Mouse (Mus musculus) stomach, postnatal 0 days (tissue): ENCODE measurements around the gene Ramac. TPM values are rescaled to one million over a fixed set of nuclear protein-coding genes. Genes with fewer than 3 reads are reported as not detected.

Experiments used
- ATAC-seq: fragments of 200-750 bp; cut with Nextera tagmentation; 2 replicates; pipeline ENCODE4 v1.8.0; 2017; ENCODE audit not compliant: low FRiP score, low TSS enrichment
- DNase-seq: peaks from one replicate; pipeline ENCODE4 v3.0.0-alpha.2; 2016; ENCODE audit warnings: low spot score
- H3K27ac ChIP-seq: fragments of 300-500 bp; sonication (generic); replicated peaks from 2 replicates; pipeline ENCODE4 v1.5.1; 2014; ENCODE audit warnings: mild to moderate bottlenecking, control low read depth
- H3K27me3 ChIP-seq: fragments of 300-500 bp; sonication (generic); 2 replicates; pipeline ENCODE4 v1.6.1; 2014; ENCODE audit warnings: low read length; ENCODE audit not compliant: control insufficient read depth, insufficient read depth
- H3K36me3 ChIP-seq: fragments of 300-500 bp; sonication (generic); 2 replicates; pipeline ENCODE4 v1.6.1; 2014; ENCODE audit warnings: low read length, mixed read lengths; ENCODE audit not compliant: control insufficient read depth, insufficient read depth
- H3K4me1 ChIP-seq: fragments of 300-500 bp; sonication (generic); replicated peaks from 2 replicates; pipeline ENCODE4 v1.6.1; 2014; ENCODE audit warnings: antibody characterized with exemption; ENCODE audit not compliant: control insufficient read depth, insufficient read depth
- H3K4me2 ChIP-seq: fragments of 300-500 bp; sonication (generic); replicated peaks from 2 replicates; pipeline ENCODE4 v1.6.1; 2014; ENCODE audit warnings: low read depth, mild to moderate bottlenecking, control low read depth, moderate library complexity
- H3K4me3 ChIP-seq: fragments of 300-500 bp; sonication (generic); 2 replicates; pipeline ENCODE4 v1.5.1; 2014; ENCODE audit warnings: low read depth, low read length, control low read depth
- H3K9ac ChIP-seq: fragments of 300-500 bp; sonication (generic); 2 replicates; pipeline ENCODE4 v1.6.1; 2014; ENCODE audit warnings: mild to moderate bottlenecking, low read length, control low read depth, mixed read lengths
- H3K9me3 ChIP-seq: fragments of 300-500 bp; sonication (generic); 2 replicates; pipeline ENCODE4 v1.6.1; 2016; ENCODE audit warnings: low read length; ENCODE audit not compliant: control insufficient read depth
- CTCF ChIP-seq: IDR thresholded peaks from 2 replicates; pipeline ENCODE4 v1.5.1; 2016; ENCODE audit warnings: antibody characterized with exemption, low read depth, mild to moderate bottlenecking, moderate library complexity
- EP300 ChIP-seq: optimal IDR thresholded peaks from 2 replicates; pipeline ENCODE3; 2016; ENCODE audit warnings: antibody characterized with exemption
- WGBS: fragments of 180-500 bp; shearing (Covaris S2); extraction: QIAGEN DNeasy Blood & Tissue Kit; methylation state at CpG from one replicate; pipeline ENCODE4 v1.1.7; 2014; 5-methylcytosine and 5-hydroxymethylcytosine counted together
- polyA plus RNA-seq: library from polyadenylated mRNA; unstranded; fragments of >200 nt; fragmentation: Nextera tagmentation; extraction: Ambion mirVana; gene quantifications from 2 replicates; pipeline ENCODE4 v1.2.1, GENCODE M21; 2015

Ramac gene
- 128 and 134 TPM in 2 replicates for polyA plus RNA-seq

- DNase-seq (peak; percentile 95), ATAC-seq (peak; percentile 100)
- no peaks in the 10 kb centered on the region for H3K27me3 ChIP-seq
- peak within 1 kb of the TSS; percentile 93 for H3K4me2 ChIP-seq
- peak within 1 kb of the TSS; percentile 96 for H3K9ac ChIP-seq
- 0 out of 2 replicates have a peak, but pooled peaks cover 2% of the 10 kb centered on the region for H3K4me1 ChIP-seq
- peak within 1 kb of the TSS; percentile 95 for H3K4me3 ChIP-seq
- no peaks in the 10 kb centered on the region for H3K36me3 ChIP-seq
- H3K9me3 ChIP-seq = no peaks in the 10 kb centered on the region
- peak within 1 kb of the TSS; percentile 94 for H3K27ac ChIP-seq
- peak; percentile 42 for TF ChIP-seq CTCF
- TF ChIP-seq EP300 = peak; percentile 98
- 0% methylated on average over 50 of the region's 56 CpGs for WGBS
Observed at GRCm38 (mm10) chr7:81762180-81763109, at the start of gene Ramac. TSS of gene Ramac (plus strand) at chr7:81762925.

- no peaks in the 10 kb centered on the region for H3K4me1 ChIP-seq
- no peak for TF ChIP-seq CTCF
- no peak for TF ChIP-seq EP300
- no peak for ATAC-seq
Observed at GRCm38 (mm10) chr7:81718657-81719056, 44.1 kb upstream of the Ramac start.

GRCm38 (mm10) chr7:81719216-81719661 lies 43.5 kb upstream of the Ramac start:
- H3K27me3 ChIP-seq = no peaks in the 10 kb centered on the region
- H3K9me3 ChIP-seq = no peaks in the 10 kb centered on the region
- ATAC-seq = no peak
- H3K27ac ChIP-seq = no peak overlapping the region
- H3K9ac ChIP-seq = no peak overlapping the region
- no peak overlapping the region for H3K4me2 ChIP-seq
- H3K4me1 ChIP-seq = no peaks in the 10 kb centered on the region
- no peak for DNase-seq
- WGBS = 88% methylated on average over 1 of the region's 1 CpGs
- no peak overlapping the region for H3K4me3 ChIP-seq
- TF ChIP-seq CTCF (no peak), EP300 (no peak)
- no peaks in the 10 kb centered on the region for H3K36me3 ChIP-seq

More at GRCm38 (mm10) chr7:81718657-81719056, 44.1 kb upstream of the Ramac start:
- Histone ChIP-seq H3K36me3 (no peaks in the 10 kb centered on the region), H3K27ac (no peak overlapping the region), H3K4me2 (no peak overlapping the region), H3K9me3 (no peaks in the 10 kb centered on the region), H3K9ac (no peak overlapping the region), H3K27me3 (no peaks in the 10 kb centered on the region), H3K4me3 (no peak overlapping the region)
- 64% methylated on average over 1 of the region's 1 CpGs for WGBS
- no peak for DNase-seq

DNA sequence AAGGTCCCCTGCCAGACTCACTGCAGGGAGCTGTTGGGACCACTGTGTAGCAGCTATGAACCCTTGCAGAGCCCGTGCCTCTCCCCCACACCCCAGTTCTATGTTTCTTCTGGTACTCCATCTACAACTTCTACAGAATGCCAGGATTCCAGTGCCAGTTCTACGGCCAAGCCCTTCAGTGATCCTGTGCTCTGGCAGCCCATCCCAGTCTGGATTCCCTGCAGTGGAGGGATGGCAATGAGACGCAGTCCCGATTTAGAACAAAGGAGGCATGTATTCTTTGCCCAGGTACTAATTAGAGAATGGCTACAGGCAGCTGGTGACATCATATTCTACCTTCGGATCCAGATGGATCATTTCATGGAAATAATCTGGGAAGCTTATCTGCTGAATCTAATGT lies 41.5 kb upstream of the Ramac start:
- Histone ChIP-seq H3K36me3 (no peaks in the 10 kb centered on the region), H3K4me1 (no peaks in the 10 kb centered on the region), H3K27ac (no peak overlapping the region), H3K27me3 (no peaks in the 10 kb centered on the region), H3K4me2 (no peak overlapping the region), H3K9me3 (no peaks in the 10 kb centered on the region), H3K9ac (no peak overlapping the region), H3K4me3 (no peak overlapping the region)
- DNase-seq = no peak
- no peak for ATAC-seq
- WGBS = 57% methylated on average over 5 of the region's 5 CpGs
- no peak for TF ChIP-seq EP300
- TF ChIP-seq CTCF = no peak

GRCm38 (mm10) chr7:81723851-81724250 lies 38.9 kb upstream of the Ramac start:
- Histone ChIP-seq H3K9me3 (no peaks in the 10 kb centered on the region), H3K4me1 (no peaks in the 10 kb centered on the region), H3K27me3 (no peaks in the 10 kb centered on the region), H3K9ac (no peak overlapping the region), H3K4me2 (no peak overlapping the region), H3K4me3 (no peak overlapping the region), H3K36me3 (no peaks in the 10 kb centered on the region), H3K27ac (no peak overlapping the region)
- no peak for ATAC-seq
- TF ChIP-seq CTCF = no peak
- TF ChIP-seq EP300 = no peak
- DNase-seq = no peak
- WGBS = 80% methylated on average over 10 of the region's 10 CpGs
